Mouse (Mus musculus): Measurements from ENCODE around the gene Gm15023. TPM values are rescaled to one million over a fixed set of nuclear protein-coding genes. Genes with fewer than 3 reads are reported as not detected.
"Not testable (repeated sequence)": the region's sequence is repeated elsewhere in the genome, so short reads cannot be mapped to it uniquely, and the experiment has no call there.

The Gm15023 gene
- not detected for total RNA-seq (2022)

DNA sequence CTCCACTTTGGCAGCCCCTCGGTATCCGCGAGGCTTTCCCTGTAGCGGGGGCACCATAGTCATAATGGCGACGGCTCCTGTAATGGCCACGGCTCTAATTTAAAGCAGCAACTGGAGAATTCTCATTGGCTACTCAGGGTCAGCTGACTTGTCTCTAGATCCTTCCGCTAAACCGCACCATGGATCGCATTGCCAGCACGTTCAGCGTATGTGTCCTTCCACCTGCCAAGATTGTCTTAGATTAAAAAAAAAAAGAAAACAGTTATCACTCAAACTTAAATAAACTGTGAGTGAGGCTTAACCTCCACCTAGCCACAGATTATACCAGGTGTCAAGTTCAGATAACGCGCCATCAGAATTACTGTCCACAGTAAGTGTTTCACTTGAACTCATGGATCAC lies at the start of gene Gm15023:
Gene Gm15023, minus strand, starts transcription at position 101 of the 400 bp plus-strand sequence.
- DNase-seq (ENCODE audit: low spot score in 2 of 2), result not testable (repeated sequence)

DNA sequence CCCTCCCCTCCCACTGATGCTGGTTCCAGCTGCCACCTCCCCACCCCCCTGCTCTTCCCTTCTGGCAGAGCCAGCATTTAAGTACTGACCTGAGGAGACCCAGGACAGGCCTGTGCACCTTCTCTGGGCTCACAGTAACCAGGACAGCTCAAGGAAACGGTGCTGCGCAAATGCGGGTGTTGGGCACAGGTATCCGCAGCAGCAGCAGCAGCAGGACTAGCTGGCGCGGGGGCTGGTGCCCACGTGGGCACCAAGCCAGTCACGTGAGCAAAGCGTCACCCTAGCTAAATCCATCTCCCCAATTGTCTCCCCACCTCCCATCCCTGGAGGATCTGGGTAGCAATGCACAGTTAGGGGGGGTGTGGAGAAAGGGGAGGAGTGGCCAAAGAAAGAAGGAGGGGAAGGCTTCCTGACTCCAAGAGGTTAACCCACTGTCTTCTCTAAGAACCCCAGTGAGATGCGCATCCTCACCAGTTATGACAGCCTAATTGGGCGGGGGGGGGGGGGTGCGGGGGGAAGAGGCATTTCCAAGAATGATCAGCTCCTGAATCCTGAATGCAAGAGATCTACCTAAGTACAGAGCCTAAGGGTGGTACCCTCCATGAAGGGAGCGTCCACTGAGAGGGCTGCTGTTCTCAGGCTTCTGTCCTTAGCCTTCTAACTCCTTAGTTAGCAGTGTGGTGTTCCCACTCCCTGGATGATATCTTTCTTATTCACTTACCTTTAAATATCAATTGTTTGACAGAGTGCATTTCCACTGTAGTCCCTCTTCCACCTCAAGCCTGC lies 33.2 kb upstream of the Gm15023 start, which contains the start of gene Tceal6:
Gene Tceal6, minus strand, starts transcription at position 252 of the 786 bp plus-strand sequence.
- peak; percentile 5 to 28 for DNase-seq (ENCODE audit: low spot score in 2 of 2)

DNA sequence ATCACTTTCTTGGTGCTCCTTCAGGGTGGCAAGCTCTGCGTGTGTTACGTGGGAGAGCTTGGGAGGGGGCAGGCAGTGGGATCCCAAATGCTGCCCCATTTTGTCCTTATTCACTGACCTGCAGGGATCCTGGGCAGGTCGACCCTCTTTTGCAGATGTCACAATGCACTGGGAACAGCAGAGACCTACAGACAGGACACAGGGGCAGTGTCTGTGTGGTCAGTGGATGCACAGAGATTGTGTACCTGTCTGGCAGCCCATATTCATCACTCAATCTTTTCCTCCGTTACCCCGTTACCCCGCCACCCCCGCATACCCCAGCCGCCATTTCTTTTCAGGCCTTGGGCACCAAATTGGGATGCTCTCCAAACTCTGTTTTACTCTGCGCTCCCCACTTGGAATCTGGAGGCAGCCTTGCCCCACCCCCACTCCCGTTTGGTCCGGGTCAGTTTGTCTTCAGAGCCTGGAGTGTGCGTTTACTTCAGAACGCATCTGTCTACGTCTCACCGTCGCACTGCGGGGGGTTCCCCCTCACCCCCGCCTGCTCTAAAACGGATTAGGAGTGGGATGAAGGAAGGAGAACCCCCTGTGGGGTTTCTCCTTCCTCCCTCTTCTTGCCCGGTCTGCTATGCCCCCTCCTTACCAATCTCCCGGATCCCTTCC lies 32.5 kb upstream of the Gm15023 start:
- DNase-seq (ENCODE audit: low spot score in 2 of 2), result not testable (repeated sequence)

DNA sequence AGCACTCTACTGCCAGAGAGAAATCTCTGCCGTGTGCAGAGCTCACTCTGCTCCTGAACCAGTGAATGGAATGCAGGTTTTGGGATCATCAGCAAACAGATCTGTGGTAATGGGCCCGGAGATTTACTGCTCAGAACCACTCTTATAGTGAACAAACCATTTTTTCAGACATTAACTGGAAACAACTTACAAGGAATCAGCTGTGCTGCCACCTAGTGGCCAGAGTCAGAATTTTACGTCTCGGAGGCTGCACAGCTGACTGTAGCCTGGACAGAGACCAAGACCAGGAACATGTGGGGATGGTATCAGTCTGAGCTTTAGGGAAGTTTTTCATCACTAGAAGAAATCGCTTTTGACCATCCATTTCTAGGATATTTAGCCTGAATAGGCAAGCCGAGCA lies 12.5 kb upstream of the Gm15023 start:
- not testable (repeated sequence) for DNase-seq (ENCODE audit: low spot score in 2 of 2)

DNA sequence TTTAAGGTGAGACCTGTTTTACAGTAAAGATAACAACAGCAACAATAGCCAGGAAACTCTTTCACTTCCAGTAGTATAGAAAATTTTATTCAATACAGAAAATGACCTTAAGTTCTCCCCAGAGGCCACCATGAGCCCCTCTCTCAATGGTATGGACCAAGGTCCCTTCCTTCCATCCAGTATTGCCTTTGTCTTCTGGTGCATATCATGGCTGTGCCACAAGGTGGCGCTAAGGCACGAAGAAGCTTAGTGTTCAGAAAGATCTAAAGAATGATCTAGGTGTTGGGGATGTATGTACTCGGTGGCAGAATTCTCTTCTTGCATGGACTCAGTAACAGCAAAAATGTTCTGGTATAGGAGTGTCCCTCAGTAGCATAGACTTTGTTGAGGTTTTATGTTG lies 11.2 kb upstream of the Gm15023 start:
- not testable (repeated sequence) for DNase-seq (ENCODE audit: low spot score in 2 of 2)

Other genes starting within 250 kb of the Gm15023 start
- under 1 TPM in 3 of 4 experiments, not detected in 1; 0.17 to 0.24 (median 0.18) TPM for gene Nxf2, start 212.9 kb downstream of the Gm15023 start, total RNA-seq (2022)
- gene Zmat1, start 168.4 kb downstream of the Gm15023 start, total RNA-seq (2022), result 10 to 100 TPM; 10.9 to 13.0 (median 12.5) TPM
- gene Tceal6, start 33.1 kb upstream of the Gm15023 start, total RNA-seq (2022), result 100 to 1,000 TPM in 3 of 4 experiments, 10 to 100 TPM in 1; 86.8 to 121 (median 105) TPM
- gene Pramel3, start 124.7 kb upstream of the Gm15023 start, total RNA-seq (2022), result not detected
- not detected for gene Gm5128, start 195.7 kb upstream of the Gm15023 start, total RNA-seq (2022)

Data from layer of hippocampus, adult 8-10 months (tissue).